Mouse (Mus musculus) mouse trophoblast stem cell (cell line): ENCODE results near the gene Cmip.

ENCODE experiments used
- in situ Hi-C, 2 experiments: fragments of 300-500 bp; cut with MseI, MboI; formaldehyde crosslinking; loops; 2 replicates in 1 of 2; 3 replicates in 1 of 2; pipeline ENCODE4 v1.15.1; 2025

Cmip gene

DNA sequence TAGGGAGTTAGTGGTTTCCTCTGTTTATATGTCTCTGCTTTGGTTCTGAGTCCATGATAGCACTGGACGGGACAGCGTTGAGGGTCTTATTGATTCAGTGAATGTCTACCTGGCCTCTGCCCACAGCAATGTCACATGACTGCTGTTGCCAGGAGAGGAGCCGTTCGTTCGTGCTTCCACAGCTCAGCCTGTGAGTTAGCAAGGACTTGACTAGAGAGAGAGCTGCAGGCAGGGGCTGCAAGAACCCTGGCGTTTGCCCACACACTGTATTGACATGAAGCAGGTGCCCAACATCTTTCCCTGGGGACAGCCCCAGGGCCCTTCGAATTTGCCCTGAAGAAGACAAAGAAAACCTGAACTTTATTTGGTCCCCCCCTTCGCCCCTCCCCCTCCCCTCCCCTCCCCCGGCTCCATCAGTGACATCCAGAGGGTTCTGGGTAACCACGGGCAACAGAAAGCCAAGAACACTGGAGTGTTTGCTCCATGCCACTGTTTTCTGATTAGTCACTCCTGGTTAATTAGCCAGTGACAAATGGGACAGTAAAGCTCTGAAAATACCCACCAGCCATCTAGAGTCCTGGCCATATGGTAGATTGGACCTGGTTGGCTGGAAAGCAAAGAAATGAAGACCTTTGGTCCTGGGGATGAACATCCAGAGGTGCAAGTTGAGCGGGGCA, 92.0 kb downstream of the Cmip start:
- in situ Hi-C loops = no loop called here

- in situ Hi-C loops = no loop called here
Measured at GRCm38 (mm10) chr8:117349541-117349940, 92.7 kb downstream of the Cmip start.

DNA sequence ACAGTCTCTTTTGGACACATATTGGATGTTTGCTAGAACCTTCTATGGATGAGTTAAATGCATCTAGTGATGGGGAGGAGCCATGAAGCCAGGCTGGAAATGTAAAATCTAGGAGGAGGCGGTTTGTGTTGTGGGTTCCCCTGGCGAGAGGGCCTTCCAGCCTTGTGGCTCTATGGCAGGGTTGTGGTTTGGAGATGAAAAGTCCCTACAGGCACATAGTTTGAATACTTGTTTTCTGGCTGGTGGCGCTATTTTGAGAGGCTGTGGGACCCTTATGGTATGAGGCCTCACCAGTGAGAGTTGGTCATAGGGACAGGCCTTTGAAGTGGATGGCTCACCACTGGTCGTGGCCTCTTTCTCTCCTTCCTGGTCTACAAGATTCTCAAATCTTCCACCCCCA, 95.2 kb downstream of the Cmip start:
- in situ Hi-C loops = no loop called here

DNA sequence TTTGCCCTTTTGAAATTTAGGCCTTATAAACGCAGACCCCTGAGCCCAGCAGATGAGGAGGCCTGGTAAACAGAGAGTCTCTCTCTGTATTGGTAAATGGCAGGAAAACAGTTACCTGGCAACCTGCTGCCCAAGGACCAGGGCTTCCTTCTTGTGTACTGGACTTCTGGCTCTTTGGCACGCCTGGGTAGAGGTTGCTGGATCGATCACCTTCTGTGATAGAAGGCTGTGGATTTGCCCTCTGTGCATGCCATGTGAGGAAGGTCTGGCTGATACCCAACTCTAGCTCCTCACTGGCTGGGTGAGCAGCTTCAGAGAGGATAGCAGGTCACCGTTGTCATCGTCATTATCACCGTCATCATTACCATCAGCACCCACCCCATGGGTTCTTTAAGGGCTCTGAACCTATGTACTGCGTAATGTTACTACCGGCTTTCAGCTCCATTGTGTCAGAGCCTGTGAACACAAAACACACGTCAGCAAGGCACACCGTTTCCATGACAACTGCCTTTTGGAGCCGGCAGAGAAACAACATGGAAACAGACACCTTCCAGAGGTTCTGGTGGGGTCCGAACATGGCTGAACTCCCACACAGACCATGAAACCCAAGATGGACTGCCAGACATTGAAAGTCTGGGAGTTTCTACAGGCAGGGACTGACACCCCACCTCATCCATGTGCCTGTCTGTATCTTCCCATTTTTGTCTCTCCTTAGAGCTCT, 98.4 kb downstream of the Cmip start:
- in situ Hi-C loops = no loop called here

DNA sequence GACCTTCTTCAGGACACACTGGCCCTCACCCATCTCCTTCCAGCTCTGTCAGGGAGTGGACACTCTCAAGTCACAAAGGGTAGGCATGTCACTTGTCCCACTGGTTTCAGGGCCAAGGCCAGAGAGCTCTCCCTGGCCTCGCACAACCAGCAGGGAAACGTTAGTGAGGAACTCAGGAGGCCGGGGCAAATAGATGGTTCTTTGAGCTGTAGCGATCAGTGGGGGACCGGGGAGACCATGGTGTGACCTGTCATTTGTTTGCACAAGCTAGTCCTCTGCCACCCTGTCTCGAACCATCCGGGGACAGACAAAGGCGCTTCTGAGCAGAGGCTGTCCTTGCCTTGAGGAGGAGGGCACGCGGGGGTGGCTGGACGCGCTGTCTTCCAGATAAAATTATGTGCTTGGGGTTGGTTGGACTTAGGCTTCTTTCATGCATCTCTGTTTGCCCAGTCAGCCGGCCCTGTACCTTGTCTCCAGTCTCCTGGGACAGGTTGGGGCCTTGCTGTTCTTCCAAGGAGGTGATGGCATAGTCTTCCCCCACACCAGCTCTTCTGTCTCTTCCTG, 99.3 kb downstream of the Cmip start:
- in situ Hi-C loops = no loop called here

DNA sequence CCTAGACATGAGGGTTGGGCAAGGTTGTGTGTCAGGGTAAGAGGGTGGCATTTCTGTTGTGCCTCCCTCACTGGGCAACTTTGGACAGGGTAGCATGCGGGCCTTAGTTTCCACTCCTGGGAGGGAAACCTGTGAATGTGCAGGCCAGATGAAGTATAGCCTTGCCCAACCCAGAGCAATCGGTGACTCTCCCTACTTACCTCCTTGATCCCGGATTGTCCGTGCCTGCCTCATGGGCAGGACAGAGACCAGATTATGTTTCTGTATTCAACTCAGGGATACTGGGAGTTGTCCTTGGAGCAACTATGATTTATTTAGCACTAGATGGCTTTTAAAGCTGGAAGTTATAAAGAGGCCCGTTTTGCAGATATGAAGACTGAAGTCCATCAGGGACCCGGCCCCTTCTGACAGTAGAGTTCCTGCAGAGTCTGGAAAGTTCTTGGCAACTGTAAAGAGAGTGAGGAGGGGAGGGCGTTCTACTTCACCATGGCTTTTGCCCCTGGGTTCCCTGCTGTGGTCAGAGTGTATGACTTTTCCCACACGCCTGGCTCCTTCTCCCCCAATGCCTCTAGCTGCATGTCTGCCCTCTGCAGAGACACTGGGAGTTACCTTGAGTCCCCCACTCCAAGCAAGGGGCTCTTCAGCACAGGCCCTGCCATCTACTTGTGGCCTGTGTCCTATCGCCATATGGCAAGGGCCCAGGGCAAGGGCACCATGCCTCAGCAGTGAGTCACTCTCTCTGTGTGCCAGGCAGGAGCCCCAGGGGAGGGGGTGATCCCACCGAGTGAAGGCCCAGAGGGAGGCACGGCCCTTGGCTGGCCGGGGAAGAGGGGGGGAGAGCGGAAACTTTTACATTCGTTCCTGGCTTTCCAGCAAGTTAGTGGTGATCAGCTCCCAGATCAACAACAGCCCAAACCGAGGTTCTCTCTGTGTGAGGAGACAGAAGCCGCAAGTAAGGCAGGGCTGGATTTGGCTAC, 100.9 kb downstream of the Cmip start:
- in situ Hi-C loops = no loop called here

GRCm38 (mm10) chr8:117360172-117360930, 103.5 kb downstream of the Cmip start:
- in situ Hi-C loops = no loop called here

- in situ Hi-C loops = no loop called here
Measured at GRCm38 (mm10) chr8:117361595-117362437, 105.0 kb downstream of the Cmip start.

GRCm38 (mm10) chr8:117362438-117362726, 105.5 kb downstream of the Cmip start:
- in situ Hi-C loops = no loop called here

DNA sequence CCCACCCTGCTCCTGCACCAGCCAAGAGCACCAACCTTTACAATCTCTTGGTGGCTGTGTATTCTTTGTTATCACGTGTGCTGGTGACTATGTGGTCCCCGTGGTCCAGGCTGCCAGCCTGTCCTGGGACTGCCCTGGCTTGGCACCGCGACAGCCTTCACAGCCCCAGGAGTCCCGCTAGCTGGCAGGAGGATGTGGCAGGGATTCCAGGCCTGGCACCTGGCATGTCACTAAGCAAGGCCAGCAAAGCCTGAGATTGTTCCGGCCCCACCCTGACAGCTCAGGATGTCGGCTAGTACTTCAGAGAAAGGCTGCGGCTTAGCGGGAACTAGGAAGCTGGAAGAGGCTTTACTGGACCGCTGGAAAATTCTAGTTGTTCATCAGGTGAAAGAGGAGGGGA, 106.4 kb downstream of the Cmip start:
- in situ Hi-C loops = no loop called here

DNA sequence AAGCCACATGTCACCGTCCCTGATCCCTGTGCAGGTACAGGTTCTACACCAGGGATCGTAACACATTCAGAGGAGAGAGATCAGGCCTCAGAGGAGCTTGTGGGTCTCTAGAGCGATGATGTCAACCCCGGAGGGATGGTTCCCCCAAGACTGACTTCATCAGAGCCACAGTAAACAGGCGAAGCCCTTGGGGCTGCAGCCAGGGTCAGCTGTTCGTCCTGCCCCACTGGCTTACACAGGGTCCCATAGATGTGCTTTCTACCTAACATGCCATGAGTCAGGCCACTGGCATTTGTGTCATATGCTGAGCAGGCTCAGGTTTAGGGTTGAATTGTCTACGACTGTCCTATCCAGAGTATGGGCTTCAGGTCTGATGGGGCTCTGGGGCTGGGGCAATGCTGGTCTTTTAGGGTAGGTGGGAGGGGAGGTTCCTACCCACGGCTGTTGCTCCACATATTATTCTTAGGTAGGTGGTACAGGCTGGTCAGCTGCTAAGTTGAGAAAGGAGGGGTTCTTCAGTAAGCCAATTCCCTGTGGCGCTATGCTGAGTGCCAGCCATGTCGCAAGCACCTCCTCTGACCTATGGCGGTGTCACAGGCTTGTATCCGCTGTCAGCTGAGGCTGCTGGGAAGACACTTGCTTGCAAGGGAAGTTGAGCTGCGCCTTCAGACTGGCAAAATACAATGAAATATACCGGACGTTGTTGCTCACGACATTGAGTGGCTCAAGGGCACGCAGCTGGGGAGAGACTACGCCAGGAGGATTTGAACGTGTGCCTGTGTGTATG, 107.7 kb downstream of the Cmip start:
- in situ Hi-C loops = no loop called here

DNA sequence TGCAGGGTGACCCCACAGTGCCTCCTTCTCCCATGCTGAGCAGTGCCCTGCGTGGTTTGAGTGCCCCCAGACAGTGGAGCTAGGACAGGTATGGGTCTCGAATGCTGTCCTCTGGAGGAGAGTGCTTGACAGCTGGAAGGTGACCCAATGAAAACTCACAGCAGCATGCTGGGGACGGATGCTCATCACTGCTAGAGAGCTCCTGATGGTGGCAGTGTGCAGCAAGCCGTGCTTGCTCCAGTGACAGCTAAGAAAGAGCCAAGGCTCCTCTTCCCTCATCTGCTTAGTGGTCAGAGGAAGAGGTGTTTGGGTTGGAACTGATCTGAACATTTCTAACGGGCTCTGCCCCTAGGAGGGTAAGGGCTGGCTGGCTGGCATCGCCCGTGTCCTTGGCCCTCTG, 109.6 kb downstream of the Cmip start:
- in situ Hi-C loops = no loop called here

- in situ Hi-C loops = no loop called here
Measured at GRCm38 (mm10) chr8:117367441-117367840, 110.6 kb downstream of the Cmip start.

DNA sequence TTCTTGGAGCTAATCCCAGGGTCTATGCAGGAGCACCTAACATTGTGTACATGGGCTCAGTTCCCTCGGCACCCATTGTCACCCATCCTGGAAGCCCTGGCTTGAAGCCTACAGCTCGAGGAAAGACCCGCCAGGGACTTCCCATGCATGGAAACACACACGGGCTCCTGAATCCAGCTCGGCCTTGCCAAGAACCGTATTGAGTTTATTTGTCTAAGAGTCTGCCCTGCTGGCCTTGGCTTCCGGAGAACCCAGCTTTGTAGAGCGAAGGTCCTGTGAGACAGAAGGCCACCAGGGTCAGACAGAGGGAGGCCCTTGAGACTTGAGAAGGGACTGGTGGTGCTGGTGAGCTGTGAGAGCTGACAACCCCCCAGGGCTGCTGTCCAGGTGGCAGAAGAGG, 111.9 kb downstream of the Cmip start:
- in situ Hi-C loops = no loop called here

GRCm38 (mm10) chr8:117370009-117370408, 113.1 kb downstream of the Cmip start:
- in situ Hi-C loops = no loop called here

- in situ Hi-C loops = no loop called here
Measured at GRCm38 (mm10) chr8:117371189-117371588, 114.3 kb downstream of the Cmip start.

DNA sequence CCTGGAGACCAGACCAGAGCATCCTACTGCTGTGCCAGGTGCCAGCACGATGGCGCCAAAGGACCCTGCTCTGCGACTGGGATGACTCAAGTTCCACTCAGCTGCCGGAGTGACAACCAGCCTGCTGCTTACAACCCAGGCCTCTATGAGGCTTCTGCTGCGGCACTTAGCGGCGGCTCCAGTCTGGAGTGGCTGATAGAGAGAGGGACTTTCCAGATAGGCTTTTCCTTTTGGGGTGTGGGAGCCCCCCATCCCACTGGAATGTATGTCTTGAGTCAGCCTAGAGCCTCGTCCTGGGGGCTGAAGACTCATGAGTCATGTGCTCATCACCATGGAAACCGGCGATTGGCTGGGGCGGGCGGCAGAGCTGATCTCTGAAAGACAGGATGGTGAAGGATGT, 115.2 kb downstream of the Cmip start:
- in situ Hi-C loops = no loop called here

GRCm38 (mm10) chr8:117373001-117373428, 116.2 kb downstream of the Cmip start:
- in situ Hi-C loops = no loop called here

- in situ Hi-C loops = no loop called here
Measured at GRCm38 (mm10) chr8:117374087-117374486, 117.2 kb downstream of the Cmip start.

GRCm38 (mm10) chr8:117376997-117377396, 120.1 kb downstream of the Cmip start:
- in situ Hi-C loops = no loop called here
